In genomic region chr10:3573905-3574500, GRCm38 (mm10) we compare ENCODE assay signal across 8 mouse cellular contexts. TPM values are rescaled to one million over a fixed set of nuclear protein-coding genes. Genes with fewer than 3 reads are reported as not detected.
DNase-seq lines count a peak whose midpoint lies in the region; ATAC-seq and TF ChIP-seq lines count a peak whose summit lies in the region.
"Had no signal": no experiment of that assay in that cellular context is flagged by ENCODE, and none has a peak within 500 bp of the region (broad histone marks: within the 10 kb centered on the region; RNA-seq: fewer than 3 reads in every experiment).

No protein-coding gene starts in this region.

- ATAC-seq in liver, embryonic 12.5 days, result no peak
- peak; percentile 32; the same call in 1 of the 2 replicates for ATAC-seq in lung, embryonic 16.5 days (ENCODE audit: low read depth)
- no peak for ATAC-seq in forebrain, embryonic 13.5 days

- TF ChIP-seq CTCF in liver, adult 2 months (IDR thresholded peaks at IDR 0.05; ENCODE audit: low read depth, low read length), result peak; percentile 51; the same call in 1 of the 2 replicates

- H3K4me2 ChIP-seq in liver, embryonic 12.5 days, result no peak overlapping the region
- no peak overlapping the region for H3K4me2 ChIP-seq in lung, embryonic 16.5 days (ENCODE audit: low read depth, low read length)
- no peak overlapping the region for H3K4me2 ChIP-seq in forebrain, embryonic 13.5 days

- peak; percentile 35 for DNase-seq in liver, adult 2 months (ENCODE audit: extremely low read depth, low read depth, low spot score)
- peak; percentile 22 for DNase-seq in adrenal gland, postnatal 25 days
- DNase-seq in heart, postnatal 10 days, result peak; percentile 61 to 72
- DNase-seq in right cerebral cortex, postnatal 10 days (ENCODE audit: low spot score in 2 of 2), result no peak

- no peaks in the 10 kb centered on the region for H3K9me3 ChIP-seq in liver, embryonic 12.5 days (replicated peaks)
- H3K9me3 ChIP-seq in lung, embryonic 16.5 days (ENCODE audit: control insufficient read depth, low read length), result no peaks in the 10 kb centered on the region
- H3K9me3 ChIP-seq in forebrain, embryonic 13.5 days (replicated peaks), result no peaks in the 10 kb centered on the region

- no peaks in the 10 kb centered on the region for H3K27me3 ChIP-seq in liver, adult 2 months (ENCODE audit: control insufficient read depth, insufficient read depth, low read length)
- H3K27me3 ChIP-seq in liver, embryonic 12.5 days (replicated peaks), result no peaks in the 10 kb centered on the region
- H3K27me3 ChIP-seq in lung, embryonic 16.5 days (ENCODE audit: control insufficient read depth, insufficient read depth, low read depth, low read length), result no peaks in the 10 kb centered on the region
- H3K27me3 ChIP-seq in forebrain, embryonic 13.5 days, result no peaks in the 10 kb centered on the region

- no peaks in the 10 kb centered on the region for H3K4me1 ChIP-seq in liver, adult 2 months (ENCODE audit: control insufficient read depth, insufficient read depth, low read length)
- H3K4me1 ChIP-seq in liver, embryonic 12.5 days, result no peaks in the 10 kb centered on the region
- 0 out of 2 replicates have a peak, but pooled peaks cover 2% of the 10 kb centered on the region for H3K4me1 ChIP-seq in lung, embryonic 16.5 days (replicated peaks; ENCODE audit: control insufficient read depth, insufficient read depth, low read length)
- H3K4me1 ChIP-seq in forebrain, embryonic 13.5 days, result no peaks in the 10 kb centered on the region

- no peaks in the 10 kb centered on the region for H3K79me2 ChIP-seq in liver, adult 2 months (ENCODE audit: control insufficient read depth, insufficient read depth, low read length)

- 70% methylated on average over 4 of the region's 4 CpGs for WGBS in liver, adult 2 months
- WGBS in liver, embryonic 12.5 days (ENCODE audit: insufficient replicate concordance), result 51% methylated on average over 4 of the region's 4 CpGs
- 79% methylated on average over 4 of the region's 4 CpGs for WGBS in lung, embryonic 16.5 days
- WGBS in forebrain, embryonic 13.5 days, result 74% methylated on average over 4 of the region's 4 CpGs

- no peak overlapping the region for H3K4me3 ChIP-seq in liver, adult 2 months (ENCODE audit: insufficient read depth, low read depth, low read length)
- H3K4me3 ChIP-seq in liver, embryonic 12.5 days, result no peak overlapping the region
- H3K4me3 ChIP-seq in lung, embryonic 16.5 days (ENCODE audit: low read length), result no peak overlapping the region
- H3K4me3 ChIP-seq in forebrain, embryonic 13.5 days, result no peak overlapping the region

- intact Hi-C loops in heart, postnatal 10 days (cut with DNase I), result loop anchor here (1.0 to 5.0 kb wide), 3 partner anchors 167 to 370 kb away; no protein-coding TSS in a partner anchor

- TF ChIP-seq POLR2A in liver, adult 2 months (IDR thresholded peaks at IDR 0.05; ENCODE audit: extremely low read depth, insufficient read depth, low read length), result no peak

- H3K27ac ChIP-seq in liver, adult 2 months (replicated peaks; ENCODE audit: insufficient read depth, low read depth, low read length), result no peak overlapping the region
- no peak overlapping the region for H3K27ac ChIP-seq in liver, embryonic 12.5 days
- no peak overlapping the region; the same call in 1 of the 2 replicates for H3K27ac ChIP-seq in lung, embryonic 16.5 days (ENCODE audit: low read length)
- no peak overlapping the region for H3K27ac ChIP-seq in forebrain, embryonic 13.5 days

- no peaks in the 10 kb centered on the region for H3K36me3 ChIP-seq in liver, adult 2 months (ENCODE audit: control insufficient read depth, insufficient read depth, low read length)
- no peaks in the 10 kb centered on the region for H3K36me3 ChIP-seq in liver, embryonic 12.5 days
- no peaks in the 10 kb centered on the region for H3K36me3 ChIP-seq in lung, embryonic 16.5 days (ENCODE audit: control insufficient read depth, insufficient read depth, low read length)
- no peaks in the 10 kb centered on the region for H3K36me3 ChIP-seq in forebrain, embryonic 13.5 days (ENCODE audit: poor library complexity, severe bottlenecking)

- H3K9ac ChIP-seq in liver, adult 2 months (ENCODE audit: low read depth, low read length), result no peak overlapping the region
- H3K9ac ChIP-seq in liver, embryonic 12.5 days, result no peak overlapping the region
- H3K9ac ChIP-seq in lung, embryonic 16.5 days (ENCODE audit: low read length), result no peak overlapping the region
- H3K9ac ChIP-seq in forebrain, embryonic 13.5 days, result no peak overlapping the region

RNA-seq across cellular contexts. Expression of gene Iyd, which starts 34.0 kb away (rescaled TPM):
- total RNA-seq in liver, adult 2 months (2014; rRNA removed), result 96.9 and 112 TPM in 2 replicates
- 47.7 and 49.9 TPM in 2 replicates for polyA plus RNA-seq in liver, adult 2 months (2012; rRNA removed)
- 3.7 and 3.9 TPM in 2 replicates for polyA plus RNA-seq in liver, embryonic 12.5 days (2016; fragmentation: Nextera tagmentation; extraction: Ambion mirVana)
- 0.39 and 0.57 TPM in 2 replicates for total RNA-seq in adrenal gland, postnatal 25 days (2021)
- total RNA-seq in heart, postnatal 10 days (2021), result under 1 TPM in 1 of 2 experiments, not detected in 1; 0.79 TPM
- 2.2 and 4.4 TPM in 2 replicates for polyA plus RNA-seq in lung, embryonic 16.5 days (2015; fragmentation: Nextera tagmentation; extraction: Ambion mirVana)
- 0.24 and 0.37 TPM in 2 replicates for polyA plus RNA-seq in forebrain, embryonic 13.5 days (2015; fragmentation: Nextera tagmentation; extraction: Ambion mirVana)
- polyA plus RNA-seq: spleen, adult 2 months had no signal

Comparison
In these comparisons a context has a peak if more than half of its experiments do, and no peak if none do; other contexts are left out.
1. DNase-seq: peak in liver, adult 2 months (single experiment), adrenal gland, postnatal 25 days (single experiment) and heart, postnatal 10 days (2 of 2); none in right cerebral cortex, postnatal 10 days (0 of 2).